Mouse (Mus musculus): ENCODE data around the gene Maz. TPM values are rescaled to one million over a fixed set of nuclear protein-coding genes. Genes with fewer than 3 reads are reported as not detected.

Gene Maz
- total RNA-seq, 2 experiments from 2014 or later, result 25.0 to 51.3 TPM

DNA sequence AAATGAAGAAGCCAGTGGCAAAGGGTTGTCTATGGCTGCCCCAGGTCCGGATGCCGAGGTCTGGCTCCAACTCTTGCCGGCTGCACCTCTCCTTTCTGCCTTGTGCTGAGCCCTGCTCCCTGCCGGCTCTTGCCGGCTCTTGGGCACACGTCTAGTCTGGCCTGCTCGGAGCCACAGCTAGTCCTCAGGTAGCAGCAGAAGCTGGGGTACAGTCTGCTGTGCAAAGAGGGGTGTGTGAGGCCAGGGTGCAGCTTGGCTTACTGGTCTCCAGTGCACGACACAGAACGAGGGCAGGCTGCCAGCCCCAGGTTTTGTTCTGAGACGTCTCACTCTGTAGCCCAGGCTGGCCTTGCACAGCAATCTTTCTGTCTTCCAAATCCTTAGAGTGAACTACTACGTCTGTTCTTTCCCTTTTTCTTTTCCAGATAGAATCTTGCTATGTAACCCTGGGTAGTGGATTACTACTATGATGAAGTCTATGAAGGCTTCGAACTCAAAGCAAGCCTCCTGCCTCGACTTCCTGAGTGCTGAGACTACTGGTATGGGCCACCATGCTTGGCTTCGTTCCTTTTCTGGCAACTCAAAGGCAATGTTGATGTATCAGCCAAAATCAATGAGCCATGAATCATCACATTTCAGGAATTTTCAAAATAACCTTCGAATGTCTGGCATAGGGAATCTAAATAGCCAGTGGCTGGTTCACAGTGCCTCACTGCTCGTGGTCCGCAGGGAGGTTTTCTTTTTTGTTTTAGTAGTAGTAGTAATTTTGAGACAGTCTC lies 17.3 kb downstream of the Maz start:
- ATAC-seq (replicated peaks; ENCODE audit: low FRiP score, poor library complexity, severe bottlenecking), result no peak

DNA sequence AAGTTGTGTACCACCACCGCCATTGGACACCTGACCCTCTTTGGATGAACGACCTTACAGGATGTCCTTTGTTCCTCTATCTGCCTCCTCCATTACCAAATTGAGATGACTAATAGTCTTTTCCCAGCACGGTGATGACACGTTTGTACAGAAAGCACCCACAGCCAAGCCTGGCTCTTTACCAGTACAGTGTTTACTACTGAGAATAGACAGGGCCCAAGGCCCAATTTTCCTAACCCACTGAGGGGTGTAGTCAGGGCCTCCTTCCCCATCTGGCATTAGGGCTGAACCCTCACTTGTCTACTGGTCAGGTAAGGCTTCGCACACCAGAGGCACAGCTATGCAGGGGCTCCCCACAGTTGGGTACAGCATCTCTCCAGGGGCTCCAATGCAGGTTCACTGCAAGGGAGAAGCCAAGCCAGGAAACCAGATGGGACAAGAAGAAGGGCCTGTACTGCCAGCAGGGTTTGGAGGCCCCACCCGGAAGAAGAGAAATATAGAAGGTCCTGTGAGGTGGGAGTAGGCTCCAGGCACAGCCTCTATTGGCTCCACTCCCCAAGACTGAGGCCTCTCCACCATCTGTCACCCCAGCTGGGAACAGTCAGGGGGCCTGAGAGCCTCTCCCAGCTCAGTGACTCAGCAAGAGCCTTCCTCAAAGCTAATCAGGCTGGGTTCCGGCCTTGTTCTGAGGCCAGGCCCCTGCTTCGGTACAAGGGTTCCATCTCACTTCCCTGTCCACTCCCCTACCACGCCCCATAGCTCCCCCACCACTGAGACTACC lies 18.4 kb downstream of the Maz start:
- peak; percentile 51 for ATAC-seq (replicated peaks; ENCODE audit: low FRiP score, poor library complexity, severe bottlenecking)

DNA sequence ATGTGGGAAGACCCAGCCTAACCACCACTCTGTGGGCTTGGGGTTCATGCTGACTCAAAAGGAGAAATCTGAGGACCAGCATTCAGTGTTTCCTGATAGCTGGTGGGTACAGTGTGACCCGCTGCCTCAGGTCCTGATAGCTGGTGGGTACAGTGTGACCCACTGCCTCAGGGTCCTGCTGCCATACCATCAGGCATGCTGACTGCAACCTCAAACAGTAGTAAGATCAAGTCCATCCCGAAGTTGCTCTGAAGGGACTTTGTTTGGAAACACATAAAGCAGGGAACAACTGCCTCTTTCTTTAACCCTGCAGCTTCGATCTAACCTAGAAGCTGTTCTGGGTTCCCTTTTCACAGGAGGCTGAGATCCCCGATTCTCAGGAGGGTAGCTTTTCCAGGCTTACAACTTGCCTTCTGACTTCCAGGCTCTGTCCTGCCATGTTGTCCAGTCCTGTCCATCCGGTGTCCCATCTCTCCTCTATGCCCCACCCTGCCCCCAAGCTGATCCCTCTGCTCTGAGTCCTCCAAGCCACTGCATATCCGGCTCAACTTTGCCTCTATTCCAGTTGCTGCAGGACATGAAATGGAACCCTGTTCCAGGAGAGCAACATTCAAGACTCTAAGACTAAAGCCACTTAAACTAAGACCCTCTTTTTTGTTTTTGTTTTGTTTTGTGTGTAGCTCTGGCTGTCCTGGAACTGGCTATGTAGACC lies 19.4 kb downstream of the Maz start:
- ATAC-seq (replicated peaks; ENCODE audit: low FRiP score, poor library complexity, severe bottlenecking), result no peak

DNA sequence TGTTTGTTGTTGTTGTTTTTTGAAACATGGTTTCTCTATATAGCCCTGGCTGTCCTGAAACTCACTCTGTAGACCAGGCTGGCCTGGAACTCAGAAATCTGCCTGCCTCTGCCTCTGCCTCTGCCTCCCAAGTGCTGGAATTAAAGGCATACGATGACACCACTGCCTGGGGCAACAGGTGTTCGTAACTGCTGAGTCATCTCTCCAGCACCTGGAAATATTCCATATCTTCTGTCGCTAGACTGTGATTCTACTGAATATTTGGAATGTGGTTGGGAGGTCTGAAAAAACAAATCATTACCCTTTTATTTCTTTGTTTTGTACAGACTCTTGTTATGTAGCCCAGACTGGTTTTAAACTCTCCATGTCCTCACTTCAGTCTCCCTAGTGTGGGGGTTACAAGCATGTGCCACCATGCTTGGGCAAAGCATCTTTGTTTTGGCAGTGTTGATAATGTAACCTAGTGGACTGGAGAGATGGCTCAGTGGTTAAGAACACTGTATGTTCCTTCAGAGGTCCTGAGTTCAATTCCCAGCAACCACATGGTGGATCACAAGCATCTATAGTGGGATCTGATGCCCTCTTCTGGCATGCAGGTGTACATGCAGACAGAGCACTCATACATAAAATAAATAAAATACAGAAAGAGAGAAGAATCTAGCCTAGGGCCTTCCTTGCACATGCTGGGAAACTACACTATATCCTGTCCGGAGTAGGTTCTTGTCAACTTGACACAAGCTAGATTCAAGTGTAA lies 22.5 kb downstream of the Maz start:
- ATAC-seq (replicated peaks; ENCODE audit: low FRiP score, poor library complexity, severe bottlenecking), result no peak

DNA sequence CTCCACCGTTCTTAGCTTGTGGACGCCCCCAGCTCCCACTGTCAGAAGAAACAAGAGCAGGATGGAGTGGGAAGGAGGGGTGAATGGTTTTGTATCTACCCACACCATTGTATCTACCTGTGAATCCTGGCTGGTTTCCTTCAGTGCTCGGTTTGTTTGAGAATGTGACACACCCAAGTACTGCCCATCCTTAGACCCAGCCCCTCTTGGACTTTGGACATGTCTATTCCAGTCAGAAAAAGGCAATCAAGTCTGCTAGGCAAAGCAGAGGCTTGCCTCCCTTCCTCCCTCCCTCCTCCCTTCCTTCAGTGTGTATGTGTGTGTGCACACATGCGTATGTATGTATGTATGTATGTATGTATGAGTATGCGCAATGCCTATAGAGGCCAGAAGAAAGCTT lies 23.2 kb downstream of the Maz start:
- ATAC-seq (replicated peaks; ENCODE audit: low FRiP score, poor library complexity, severe bottlenecking), result no peak

DNA sequence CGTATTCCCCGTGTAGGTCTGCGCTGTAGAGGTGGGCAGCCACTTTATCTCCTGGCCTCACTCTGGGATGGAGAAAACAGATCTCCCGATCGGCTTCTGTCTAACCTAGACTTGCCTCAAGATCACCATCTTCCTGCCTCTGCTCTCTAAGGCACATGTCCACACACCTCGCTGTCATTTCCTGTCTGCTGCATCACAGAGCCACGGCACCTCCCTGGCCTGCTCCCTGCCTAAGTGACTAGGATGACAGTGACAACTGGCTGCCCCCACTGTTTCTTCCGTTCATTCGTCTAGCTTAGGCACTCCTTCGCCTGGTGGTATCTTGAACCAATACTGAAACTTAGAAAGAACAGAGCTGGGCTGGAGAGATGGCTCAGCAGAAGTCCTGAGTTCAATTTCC lies 27.3 kb downstream of the Maz start:
- no peak for ATAC-seq (replicated peaks; ENCODE audit: low FRiP score, poor library complexity, severe bottlenecking)

DNA sequence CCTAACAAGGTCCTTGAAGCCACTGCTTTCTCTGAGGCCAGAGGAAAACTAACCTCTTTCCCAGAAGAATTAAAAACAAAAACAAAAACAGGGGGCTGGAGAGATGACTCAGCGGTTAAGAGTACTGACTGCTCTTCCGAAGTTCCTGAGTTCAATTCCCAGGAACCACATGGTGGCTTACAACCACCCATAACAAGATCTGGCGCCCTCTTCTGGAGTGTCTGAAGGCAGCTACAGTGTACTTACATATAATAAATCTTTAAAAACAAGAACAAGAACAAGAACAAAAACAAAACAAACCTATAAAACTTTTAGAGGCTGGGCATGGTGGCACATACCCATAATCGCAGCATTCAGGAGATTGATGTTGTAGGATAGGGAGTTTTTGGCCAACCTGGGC lies 30.4 kb downstream of the Maz start:
- ATAC-seq (replicated peaks; ENCODE audit: low FRiP score, poor library complexity, severe bottlenecking), result no peak

DNA sequence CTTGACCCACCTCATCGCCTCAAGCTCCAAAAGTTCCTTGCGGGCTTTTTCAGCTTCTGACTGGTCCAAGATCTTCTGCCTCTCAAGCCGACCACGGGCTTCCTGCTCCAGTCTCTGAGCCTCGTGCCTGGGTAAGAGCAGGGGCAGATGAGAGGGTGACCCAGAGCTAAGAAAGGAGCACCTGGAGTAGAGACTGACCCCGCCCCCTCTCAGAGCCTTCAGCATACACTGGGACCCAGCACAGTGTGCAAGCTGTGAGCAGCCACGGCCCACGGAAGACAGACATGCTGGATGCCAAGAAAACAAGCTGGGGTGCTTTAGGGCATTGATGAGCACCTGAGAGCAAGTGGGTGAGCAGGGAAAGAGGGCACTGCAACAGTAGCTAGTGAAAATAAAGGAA lies 38.0 kb downstream of the Maz start:
- ATAC-seq (replicated peaks; ENCODE audit: low FRiP score, poor library complexity, severe bottlenecking), result no peak

DNA sequence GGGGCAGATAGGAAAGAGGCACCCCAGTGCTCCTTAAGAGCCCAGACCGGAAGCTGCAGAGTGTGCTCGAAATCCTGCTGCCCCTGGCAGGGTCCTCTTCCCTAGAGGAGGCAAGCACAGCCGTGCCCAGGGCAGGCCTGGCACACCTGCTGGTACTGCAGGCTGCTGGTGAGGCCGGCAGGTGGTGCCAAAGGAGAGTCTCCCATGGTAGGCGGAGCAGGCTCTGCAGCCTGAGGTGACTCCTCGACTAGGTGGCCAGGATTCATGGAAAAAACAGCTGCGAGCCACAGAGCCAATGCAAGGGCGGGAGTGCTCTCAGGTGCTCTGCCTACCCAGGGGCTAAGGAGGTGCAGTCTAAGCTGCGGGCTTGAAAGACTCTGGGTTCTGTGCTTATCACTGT lies 40.5 kb downstream of the Maz start:
- peak; percentile 67 for ATAC-seq (replicated peaks; ENCODE audit: low FRiP score, poor library complexity, severe bottlenecking)

DNA sequence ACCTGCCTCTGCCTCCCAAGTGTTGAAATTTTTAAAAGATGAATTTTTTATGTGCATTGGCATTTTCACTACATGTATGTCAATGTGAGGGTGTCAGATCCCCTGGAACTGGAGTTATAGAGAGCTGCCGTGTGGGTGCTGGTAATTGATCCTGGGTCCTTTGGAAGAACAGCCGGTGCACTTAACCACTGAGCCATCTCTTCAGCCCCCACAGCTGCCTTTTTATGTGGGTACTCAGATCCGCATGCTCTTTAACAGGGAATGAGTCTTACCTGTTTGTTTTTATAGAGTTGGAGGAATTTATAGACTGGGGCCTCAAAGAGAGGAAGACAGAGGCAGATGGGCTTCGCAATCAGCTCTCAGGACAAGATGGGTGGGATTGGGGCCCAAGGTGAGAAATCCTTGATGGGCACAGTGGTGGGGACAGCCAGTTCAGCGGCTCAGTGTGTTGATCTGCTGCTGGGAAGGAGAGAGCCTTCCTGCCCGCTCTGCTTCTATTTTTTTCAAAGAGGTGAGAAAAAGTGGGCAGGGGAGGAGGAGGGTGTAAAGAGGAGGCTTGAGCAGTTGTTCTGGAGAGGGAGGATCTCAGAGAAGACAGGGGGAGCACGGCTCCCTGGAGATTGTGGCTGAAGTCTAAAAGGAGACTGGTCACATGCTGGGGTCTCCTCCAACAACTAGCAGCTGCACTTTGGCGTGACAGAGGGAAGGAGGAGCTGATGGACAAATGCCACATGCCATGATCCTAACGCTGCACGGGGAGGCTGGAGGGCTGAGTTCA lies 42.0 kb downstream of the Maz start:
- no peak for ATAC-seq (replicated peaks; ENCODE audit: low FRiP score, poor library complexity, severe bottlenecking)

DNA sequence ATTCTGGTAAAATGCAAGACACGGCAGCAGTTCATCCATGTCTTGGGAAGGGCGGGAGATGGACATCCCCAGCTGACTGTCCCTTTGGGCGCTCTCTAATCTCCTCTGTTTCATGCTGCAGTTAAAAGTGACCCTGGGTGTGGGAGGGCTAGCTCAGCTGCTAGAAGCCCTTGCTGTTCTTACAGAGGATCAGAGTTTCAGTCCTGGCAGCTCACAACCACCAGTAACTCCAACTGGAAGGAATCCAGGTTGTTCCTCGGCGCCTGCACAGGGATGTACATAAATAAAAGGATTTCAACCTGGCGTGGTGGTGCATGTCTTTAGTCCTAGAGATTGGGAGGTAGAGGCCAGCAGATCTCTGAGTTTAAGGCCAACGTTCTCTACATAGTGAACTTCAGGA lies 43.7 kb downstream of the Maz start:
- no peak for ATAC-seq (replicated peaks; ENCODE audit: low FRiP score, poor library complexity, severe bottlenecking)

DNA sequence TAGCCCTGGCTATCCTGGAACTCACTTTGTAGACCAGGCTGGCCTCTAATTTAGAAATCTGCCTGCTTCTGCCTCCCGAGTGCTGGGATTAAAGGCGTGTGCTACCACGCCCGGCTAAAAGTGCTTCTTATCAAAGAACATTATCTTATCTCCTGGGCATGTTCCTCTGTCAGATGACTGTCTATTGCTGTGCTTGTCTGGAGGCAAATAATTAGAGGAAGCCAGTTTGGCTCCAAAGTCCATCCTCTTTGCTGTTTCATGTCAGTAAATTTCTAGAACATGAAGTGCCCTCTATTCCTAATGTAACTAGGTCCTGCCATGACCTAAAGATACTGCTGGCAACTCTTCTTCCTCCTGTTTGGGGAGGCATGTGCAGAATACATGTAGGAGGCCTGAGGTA lies 44.8 kb downstream of the Maz start:
- no peak for ATAC-seq (replicated peaks; ENCODE audit: low FRiP score, poor library complexity, severe bottlenecking)

DNA sequence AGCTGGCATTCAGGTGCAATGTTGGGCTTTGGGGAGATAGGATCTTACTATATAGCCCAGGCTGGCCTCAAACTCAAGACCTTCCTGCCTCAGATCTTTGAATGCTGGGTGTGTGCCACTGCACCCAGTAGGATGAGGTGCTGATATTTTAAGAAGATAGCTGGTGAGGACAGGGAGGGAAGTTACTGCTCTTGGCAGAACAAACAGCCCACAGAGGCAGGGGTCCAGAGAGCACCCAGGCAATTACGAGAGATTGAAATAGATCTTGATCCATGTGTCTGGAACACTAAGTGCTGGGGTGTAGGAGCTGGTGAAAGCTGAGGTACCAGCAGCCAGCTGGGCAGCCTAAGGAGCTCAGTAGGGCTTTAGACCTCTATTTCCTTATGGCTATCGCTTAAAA lies 45.2 kb downstream of the Maz start:
- no peak for ATAC-seq (replicated peaks; ENCODE audit: low FRiP score, poor library complexity, severe bottlenecking)

DNA sequence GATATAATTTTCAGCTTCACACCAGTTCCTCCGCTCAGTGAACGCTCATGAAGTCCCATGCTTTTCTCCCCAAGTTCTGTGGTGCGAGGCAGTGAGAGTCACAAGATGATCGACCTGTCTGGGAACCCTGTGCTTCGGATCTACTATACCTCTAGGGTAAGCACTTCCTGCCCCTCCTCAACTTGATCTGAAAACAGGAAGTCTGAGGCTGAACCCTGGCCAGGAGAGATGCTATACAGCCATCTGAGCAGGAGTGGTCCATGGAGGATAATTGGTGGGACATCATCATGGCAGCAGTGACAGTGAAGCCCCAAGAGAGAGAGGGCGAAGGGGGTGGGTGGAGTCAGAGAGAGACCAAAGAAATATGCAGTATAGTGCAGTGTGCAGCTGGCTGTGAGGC lies 48.0 kb downstream of the Maz start:
- ATAC-seq (replicated peaks; ENCODE audit: low FRiP score, poor library complexity, severe bottlenecking), result no peak

DNA sequence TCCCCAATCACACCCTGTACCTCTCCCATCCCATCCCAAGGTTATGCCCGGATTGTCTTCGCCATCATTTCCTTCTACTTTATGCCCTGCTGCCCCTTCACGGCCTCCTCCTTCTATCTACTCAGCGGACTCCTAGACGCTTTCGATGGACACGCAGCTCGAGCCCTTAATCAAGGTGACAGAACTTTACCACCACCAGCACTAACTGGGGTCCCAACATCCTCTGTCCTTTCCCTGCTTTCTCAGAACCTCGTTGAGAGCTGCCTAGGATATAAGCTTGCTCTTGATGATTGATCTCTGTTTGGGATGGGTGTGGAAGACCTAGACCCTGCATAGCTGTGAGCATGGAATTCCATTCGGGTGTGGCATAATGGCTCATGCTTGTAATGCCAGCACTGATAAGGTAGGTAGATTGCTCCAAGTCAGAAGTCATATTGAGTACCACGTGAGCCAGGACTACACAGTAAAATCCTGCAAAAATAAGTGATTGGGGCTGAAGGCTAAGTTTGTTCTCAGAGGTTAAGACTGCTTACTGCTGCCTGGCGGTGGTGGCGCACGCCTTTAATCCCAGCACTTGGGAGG lies 49.9 kb downstream of the Maz start:
- ATAC-seq (replicated peaks; ENCODE audit: low FRiP score, poor library complexity, severe bottlenecking), result no peak

DNA sequence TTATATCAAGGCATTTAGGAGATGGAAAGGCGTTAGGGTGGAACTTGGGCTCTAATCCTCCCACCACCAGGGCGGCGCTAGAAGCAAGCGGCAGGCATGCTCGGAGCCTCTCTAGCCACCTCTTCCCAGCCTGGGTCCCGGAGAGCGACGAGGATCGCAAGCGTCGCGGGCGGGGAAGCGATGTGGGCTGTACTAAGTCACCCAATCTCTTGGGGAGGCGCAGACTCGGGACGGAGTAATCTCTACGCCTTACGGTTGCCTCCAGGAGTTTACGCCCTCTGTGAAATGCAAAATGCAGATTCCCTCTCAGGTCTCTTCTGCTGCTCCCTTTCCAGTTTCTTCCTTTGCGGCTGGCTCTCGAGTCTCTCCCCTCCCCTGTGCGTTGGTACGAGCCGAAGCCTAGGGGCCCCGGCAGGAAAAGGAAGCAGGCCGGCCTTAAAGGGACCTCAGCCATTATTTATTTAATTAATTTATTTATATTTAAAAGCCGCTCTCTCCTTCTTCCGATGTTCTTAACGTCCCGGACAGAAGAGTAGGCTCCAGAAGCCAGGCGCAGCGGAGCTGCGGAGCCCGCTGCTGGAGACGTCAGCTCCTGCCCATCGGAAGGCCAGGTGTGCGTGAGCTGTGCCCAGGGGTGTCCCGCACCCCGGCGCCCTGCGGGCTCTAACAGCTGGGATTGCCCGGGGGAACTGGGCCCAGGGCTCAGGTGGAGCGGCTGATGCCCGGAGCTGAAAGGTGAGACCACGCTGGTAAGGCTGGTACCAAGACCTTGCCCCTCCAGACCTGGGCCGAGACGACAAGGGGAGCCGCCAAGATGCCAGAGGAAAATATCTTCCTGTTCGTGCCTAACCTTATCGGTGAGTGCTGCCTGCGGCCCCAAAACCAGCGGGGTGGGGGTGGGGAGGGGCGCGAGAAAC lies 50.6 kb downstream of the Maz start, which contains the start of gene Cdiptos:
Gene Cdiptos (minus strand): TSS at position 149 of the 917 bp plus-strand sequence.
- ATAC-seq (replicated peaks; ENCODE audit: low FRiP score, poor library complexity, severe bottlenecking), result peak; percentile 93

DNA sequence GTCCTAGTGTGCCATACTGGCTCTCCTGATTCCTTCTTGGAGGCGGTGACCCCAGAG lies 51.1 kb downstream of the Maz start, which contains the start of gene Cdipt:
Gene Cdipt (plus strand): TSS at position 22 of the 57 bp plus-strand sequence.
- ATAC-seq (replicated peaks; ENCODE audit: low FRiP score, poor library complexity, severe bottlenecking), result no peak

DNA sequence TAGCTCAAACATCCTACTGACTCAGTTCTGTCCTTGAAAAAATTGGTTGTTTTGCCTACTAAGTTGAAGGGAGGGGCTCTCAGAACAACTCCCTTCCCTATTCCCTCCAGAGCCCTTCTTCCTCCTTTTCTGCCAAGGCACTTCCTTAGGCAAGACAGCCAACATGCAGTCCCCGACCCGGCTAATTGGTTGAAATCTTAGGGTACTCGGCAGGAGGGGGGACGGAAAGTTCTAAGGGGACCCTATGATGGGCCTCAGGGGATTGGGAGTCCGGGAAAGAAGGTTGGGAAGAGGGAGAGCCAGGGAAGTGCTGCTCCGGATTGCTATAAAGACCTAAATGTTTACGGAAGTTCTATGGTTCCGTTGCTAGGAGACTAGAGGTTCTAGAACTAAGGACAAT lies 51.3 kb downstream of the Maz start:
- ATAC-seq (replicated peaks; ENCODE audit: low FRiP score, poor library complexity, severe bottlenecking), result no peak
